Mouse (Mus musculus): Measurements from ENCODE around the gene Wtap.
"Not testable (repeated sequence)": the region's sequence is repeated elsewhere in the genome, so short reads cannot be mapped to it uniquely, and the experiment has no call there.

Wtap gene

DNA sequence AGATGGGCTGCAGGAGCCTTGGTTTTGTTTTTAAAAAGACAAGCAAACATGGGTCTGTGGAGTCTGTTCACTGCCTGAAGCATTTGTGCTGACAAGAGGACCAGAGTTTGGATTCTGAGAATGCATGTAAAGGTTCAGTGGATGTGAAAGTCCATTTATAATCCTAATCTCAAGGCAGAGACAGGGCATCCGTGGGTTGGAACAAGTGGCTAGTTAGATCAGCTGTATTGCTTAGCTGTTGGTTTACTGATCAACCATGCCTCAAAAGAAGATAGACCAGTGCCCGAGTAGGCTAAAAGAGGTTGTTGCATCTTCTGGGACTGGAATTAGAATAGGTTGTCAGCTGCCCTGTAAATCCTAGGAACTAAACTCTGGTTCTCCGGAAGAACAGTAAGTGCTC, 30.5 kb downstream of the Wtap start:
- no peak for DNase-seq (ENCODE audit: low spot score)

- peak; percentile 88 for DNase-seq (ENCODE audit: low spot score)
Measured at GRCm38 (mm10) chr17:12960331-12960873, 33.6 kb downstream of the Wtap start, which contains the start of gene Acat2. Acat2 (minus strand) TSS chr17:12960747.

DNA sequence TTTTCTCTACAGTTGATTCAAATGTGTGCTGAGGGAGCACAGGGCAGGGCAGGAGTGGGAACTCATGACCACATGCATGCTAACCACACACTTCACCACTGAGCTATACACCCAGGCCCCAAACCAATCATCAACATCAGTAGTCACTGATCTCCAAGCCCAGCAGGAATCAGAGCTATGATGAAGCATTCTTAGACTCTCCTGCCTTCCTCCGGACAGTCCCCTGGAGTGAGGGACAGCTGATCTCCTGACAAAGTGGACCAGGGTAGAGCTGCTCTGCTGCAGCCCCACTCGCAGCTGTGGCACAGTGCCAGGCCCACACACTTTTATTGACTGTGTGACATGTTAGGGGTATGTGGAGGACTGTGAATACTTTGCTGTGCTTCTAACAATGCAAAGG, 34.6 kb downstream of the Wtap start:
- DNase-seq (ENCODE audit: low spot score): not testable (repeated sequence)

DNA sequence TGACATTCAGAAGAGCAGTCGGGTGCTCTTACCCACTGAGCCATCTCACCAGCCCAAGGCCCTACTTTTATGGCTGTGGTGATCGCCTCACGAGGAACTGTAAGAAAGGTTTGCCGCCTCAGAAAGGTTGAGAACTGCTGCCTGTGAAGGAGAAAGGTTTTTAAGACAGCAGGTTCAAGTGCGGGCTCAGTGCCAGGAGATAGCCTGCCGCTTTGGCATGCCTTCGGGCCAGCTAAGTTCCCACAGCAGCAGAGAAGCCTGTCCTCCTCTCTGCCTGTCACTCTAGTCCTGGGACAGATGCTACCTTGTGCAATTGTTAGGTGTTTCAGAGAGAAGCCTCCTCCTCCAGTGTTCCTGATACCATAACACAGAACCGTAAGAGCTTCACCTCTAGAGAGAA, 37.3 kb downstream of the Wtap start:
- no peak for DNase-seq (ENCODE audit: low spot score)

- no peak for DNase-seq (ENCODE audit: low spot score)
Measured at GRCm38 (mm10) chr17:12949669-12950068, 44.3 kb downstream of the Wtap start.

DNA sequence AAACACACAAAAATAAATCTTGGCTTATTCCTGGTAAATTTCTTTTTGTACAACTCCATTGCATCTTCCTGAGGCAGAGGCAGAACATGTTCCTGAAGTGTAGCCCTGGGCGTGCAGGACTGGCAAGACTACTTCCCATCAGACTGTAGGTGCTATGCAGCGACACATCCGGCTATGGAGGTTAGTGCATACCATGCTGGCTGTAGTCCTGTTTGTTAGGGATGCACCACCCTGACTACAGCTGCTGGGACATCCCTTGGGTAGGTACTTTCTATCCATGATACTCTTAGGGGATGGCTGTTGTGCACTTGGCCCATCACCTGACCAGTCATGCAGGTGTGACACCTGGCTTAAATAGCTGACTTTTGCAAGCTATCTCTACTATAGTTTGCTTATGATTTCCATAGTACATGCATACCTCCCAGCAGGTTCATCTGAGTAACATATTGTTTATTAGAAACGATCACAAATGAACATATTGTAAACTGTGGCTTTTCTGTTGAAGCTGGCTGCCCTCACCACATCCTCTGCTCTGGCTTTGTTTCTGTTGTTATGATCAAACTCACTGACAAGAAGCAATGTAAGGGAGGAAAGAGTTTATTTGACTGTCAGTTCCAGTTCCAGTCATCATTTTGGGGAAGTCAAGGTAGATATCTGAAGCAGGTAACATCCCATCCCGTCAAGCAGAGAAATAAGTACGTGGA, 51.4 kb downstream of the Wtap start:
- DNase-seq (ENCODE audit: low spot score): no peak

DNA sequence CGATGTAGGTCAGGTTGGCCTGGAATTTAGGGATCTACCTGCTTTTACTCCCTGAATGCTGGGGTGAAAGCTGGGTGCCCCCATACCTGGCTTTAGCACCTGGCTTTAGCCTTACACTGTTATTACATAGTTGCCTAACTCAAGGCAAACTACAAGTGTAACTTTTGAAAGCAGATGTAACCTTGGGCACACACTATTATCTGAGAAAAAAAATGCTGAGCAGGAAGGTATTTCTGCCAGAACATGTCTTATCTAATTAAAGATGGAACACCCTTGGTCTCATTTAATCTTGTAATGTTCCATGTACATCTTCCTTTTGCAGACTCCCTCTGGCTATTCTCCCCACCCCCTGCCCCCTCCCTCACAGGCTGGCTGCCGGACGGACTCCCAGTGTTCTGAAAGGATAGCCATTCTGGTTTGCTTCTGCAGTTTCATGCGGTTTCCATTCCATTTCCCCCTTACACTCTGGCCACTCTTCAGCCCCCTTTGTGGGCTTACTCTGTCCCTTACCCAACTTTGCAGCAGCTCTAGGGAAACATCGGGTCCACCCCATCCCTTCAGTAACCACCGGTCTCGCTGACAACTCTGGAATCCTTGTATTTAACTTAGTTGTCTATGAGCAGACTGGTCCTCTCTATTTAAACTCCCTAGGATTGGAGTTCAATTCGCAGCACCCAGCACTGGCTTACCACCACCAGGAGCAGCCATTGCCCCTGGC, 52.3 kb downstream of the Wtap start:
- no peak for DNase-seq (ENCODE audit: low spot score)

DNA sequence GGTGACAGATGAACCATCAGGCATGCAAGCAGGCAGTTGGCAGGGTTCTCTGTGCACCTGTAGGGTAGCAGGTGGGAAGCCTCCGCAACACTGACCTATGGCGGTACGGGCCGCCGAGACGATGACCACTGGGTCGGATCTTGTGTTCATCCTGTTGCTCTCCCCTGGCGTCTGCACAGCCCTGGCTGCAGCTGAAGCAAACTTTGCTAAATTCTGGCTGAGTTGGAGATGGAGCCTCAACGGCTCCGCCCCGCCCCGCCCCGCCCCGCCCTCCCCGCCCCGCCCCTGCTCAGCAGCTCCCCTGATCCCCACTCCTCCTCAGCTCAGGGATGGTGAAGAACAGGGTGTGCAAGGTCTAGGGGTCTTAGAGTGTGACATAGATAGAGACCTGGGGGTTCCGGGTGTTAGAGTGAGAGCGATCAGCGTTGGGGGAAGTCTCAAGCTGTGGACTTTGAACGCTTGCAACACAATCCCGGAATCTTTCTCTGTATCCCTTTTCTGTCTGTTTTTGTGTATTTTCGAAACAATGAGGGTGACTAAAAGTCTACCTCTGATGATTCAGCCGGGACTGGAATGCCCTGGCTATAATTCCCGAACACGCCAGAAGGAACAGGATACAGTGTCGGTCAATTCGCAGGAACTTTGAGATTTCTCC, 53.7 kb downstream of the Wtap start, which contains the start of gene Acat3:
Gene Acat3, minus strand, starts transcription at position 450 of the 655 bp plus-strand sequence.
- DNase-seq (ENCODE audit: low spot score): peak; percentile 17

DNA sequence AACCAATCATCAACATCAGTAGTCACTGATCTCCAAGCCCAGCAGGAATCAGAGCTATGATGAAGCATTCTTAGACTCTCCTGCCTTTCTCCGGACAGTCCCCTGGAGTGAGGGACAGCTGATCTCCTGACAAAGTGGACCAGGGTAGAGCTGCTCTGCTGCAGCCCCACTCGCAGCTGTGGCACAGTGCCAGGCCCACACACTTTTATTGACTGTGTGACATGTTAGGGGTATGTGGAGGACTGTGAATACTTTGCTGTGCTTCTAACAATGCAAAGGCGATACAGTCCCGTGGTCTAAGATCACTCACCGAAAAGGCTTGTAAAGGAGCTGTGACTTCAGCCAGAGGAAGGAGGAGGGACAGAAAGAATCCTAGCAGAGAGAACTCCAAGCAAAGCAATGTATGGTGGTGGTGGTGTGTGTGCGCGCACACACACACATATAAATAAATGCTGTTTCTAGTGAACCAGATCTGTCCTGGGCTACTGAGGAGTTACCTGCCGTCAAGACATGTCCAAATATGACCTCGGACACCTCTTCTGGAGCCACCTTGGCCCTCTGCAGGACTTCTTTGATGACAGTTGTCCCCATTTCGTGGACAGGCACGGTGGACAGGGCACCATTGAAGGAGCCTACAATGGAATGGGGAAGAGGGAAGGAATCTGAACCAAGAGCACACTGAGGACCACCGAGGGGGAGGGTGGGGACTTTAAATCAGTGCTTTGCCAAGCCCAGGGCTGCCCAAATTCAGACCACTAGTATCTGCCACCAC, 54.4 kb downstream of the Wtap start:
- DNase-seq (ENCODE audit: low spot score): not testable (repeated sequence)

DNA sequence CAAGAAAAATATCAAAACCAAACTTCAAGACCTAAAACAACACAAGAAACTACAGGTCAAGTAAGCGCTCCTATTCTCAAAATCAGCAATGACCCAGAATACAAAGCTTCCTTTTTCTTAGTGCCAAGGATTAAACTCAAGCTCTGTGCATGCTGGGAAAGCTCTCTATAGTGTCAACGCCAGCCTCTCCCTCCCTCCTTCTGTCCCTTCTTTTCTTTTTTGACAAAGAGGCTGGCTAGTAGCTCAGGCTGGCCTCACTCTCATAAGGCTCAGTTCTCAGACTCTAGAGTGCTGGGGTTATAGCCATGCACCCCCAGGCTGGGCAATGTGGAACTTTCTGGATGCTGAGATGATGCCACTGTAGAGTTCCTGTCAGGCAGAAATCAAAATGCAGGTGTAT, 55.9 kb downstream of the Wtap start:
- DNase-seq (ENCODE audit: low spot score): no peak

- DNase-seq (ENCODE audit: low spot score): no peak
Measured at GRCm38 (mm10) chr17:12937412-12937970, 56.5 kb downstream of the Wtap start.

GRCm38 (mm10) chr17:12935719-12936118, 58.2 kb downstream of the Wtap start:
- DNase-seq (ENCODE audit: low spot score): no peak

DNA sequence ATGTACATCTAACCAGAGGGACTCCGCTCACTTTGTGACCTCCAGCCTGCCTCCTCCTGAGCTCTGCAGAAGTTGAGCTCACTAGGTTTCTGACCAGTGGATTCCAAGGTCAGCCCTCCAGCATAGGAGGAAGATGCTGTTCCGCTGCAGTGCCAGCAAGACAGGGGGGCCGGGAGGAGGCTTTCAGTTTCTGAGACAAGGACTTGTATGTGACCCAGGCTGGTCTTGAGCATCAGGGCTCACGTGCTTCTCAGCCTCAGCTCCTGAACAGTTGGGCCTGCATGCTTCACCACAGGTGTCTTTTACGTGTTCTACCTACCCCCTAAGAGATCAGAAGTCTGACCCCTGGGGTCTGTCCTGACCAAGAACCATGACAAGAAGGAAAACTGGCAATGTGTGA, 62.4 kb downstream of the Wtap start:
- not testable (repeated sequence) for DNase-seq (ENCODE audit: low spot score)

DNA sequence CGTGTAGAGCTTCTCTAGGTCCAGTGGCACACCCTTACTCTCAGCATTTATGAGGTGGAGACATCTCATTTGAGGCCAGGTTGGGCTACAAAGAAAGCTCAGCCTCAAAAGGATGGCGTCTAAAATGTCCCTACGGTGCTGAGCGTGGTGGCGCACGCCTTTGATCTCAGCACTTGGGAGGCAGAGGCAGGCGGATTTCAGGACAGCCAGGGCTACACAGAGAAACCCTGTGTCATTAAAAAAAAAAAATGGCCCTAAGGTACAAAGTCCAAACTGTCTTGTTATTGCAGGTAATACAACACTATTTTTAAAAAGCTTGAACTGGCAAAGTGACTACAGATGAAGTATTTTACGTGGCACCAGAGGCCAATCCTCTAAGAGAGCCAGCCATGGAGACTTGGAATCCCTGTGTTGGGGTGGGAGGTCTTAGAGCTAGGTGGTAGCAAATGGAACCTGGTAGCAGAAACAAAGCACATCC, 68.2 kb downstream of the Wtap start:
- DNase-seq (ENCODE audit: low spot score): no peak

GRCm38 (mm10) chr17:12925001-12925400, 69.0 kb downstream of the Wtap start:
- DNase-seq (ENCODE audit: low spot score): no peak

- no peak for DNase-seq (ENCODE audit: low spot score)
Measured at GRCm38 (mm10) chr17:12921073-12921472, 72.9 kb downstream of the Wtap start.
